Mouse (Mus musculus) natural killer cell, adult 2 months (primary cell): Measurements from ENCODE around the gene Stk17b.
"Not testable (repeated sequence)": the region's sequence is repeated elsewhere in the genome, so short reads cannot be mapped to it uniquely, and the experiment has no call there.

Experiments
- DNase-seq, 2 experiments: peaks; one replicate each; pipeline ENCODE4 v3.0.0; 2022; ENCODE audit warnings: low spot score in 2 of 2

The Stk17b gene

GRCm38 (mm10) chr1:53728489-53729225 is 56.4 kb downstream of the Stk17b start:
- DNase-seq, result no peak

DNA sequence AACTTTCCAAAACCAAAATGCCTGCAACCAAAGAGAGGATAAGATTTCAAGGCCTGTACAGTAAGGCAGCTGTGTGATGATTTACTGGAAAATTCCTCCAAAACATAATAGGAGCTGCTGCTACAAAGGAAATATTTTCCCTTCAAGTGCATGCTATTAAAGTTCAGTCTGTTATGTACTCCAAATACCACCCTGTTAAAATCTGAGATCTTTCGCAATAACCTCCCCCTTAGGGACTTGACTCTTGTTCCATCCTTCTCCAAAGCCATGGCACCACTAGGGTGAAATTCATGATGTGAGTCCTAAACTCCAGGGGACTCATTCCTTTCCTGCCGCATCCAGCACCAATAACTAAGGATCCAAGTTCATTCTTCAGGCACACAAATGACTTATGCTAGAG is 58.1 kb downstream of the Stk17b start:
- no peak for DNase-seq

- no peak for DNase-seq
Measured at GRCm38 (mm10) chr1:53721353-53721752, 63.7 kb downstream of the Stk17b start.

GRCm38 (mm10) chr1:53720601-53721351 is 64.2 kb downstream of the Stk17b start:
- DNase-seq, result no peak

- DNase-seq, result no peak
Measured at GRCm38 (mm10) chr1:53715966-53716515, 69.0 kb downstream of the Stk17b start.

- DNase-seq, result peak; percentile 2 to 28
Measured at GRCm38 (mm10) chr1:53715446-53715845, 69.6 kb downstream of the Stk17b start.

GRCm38 (mm10) chr1:53713383-53713782 is 71.6 kb downstream of the Stk17b start:
- DNase-seq, result not testable (repeated sequence)

- DNase-seq, result no peak
Measured at GRCm38 (mm10) chr1:53711069-53711468, 74.0 kb downstream of the Stk17b start.

DNA sequence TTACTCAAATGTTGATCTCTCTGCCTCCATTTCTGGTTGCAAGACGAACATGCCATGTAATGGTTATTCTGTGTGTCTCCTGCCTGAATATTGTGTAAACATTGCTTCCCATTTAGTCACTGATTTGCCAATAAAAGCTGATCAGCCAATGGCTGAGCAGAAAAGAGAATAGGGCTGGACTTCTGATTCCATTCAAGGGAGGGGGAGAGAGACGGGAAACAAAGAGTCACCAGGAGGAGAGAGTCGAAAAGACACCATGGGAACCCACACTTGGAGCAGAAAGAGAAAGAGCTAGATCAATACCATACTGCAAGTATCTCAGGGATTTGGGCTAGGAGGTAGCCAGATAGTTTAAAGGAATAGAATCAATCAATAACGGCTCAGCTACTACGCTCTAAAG is 75.4 kb downstream of the Stk17b start:
- not testable (repeated sequence) for DNase-seq

DNA sequence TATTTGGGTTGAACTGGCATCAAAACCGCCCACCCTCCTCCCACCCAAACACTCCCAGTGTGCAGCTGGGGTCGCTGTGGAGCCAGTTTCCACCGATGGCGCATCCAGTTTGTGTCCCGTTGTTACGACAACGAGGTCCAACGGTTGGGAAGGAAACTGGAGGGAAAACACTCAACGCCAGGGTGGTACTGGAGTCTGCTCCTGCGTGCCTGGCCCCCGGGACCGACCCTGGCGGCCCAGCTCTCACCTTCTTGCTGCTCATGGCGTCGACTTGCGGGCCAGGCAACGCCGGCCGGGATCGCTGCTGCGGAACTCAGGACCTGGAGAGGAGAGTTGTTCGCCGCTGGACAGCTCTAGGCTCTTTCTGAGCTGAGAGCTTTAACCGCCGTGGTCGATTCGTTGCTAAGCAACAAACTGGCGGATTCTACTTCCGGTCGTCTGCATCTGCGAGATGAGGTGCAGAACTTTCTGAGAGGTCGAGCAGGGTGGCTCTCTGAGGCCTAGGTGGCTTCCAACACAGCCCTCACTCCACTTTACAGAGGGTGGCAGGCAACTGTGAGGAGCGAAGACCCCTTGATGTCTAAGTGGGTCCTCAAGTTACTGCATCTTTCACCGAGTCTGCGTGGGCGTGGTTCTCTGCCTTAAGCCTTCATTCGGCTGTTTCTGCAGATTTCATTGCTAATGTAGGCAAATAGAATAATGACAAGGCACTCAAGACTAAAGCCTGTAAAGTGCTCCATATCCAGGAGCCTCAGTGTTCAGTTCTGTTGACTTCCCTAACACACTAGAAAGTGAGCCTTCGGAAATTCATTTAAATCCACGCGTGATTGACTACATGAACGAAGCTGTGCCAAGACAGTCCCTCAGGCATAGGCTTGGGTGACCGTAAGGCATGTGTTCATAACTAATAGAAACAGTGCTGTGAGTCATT is 78.3 kb downstream of the Stk17b start, which contains the start of gene Dnah7a:
Dnah7a (minus strand) TSS at position 354 of the 931 bp plus-strand sequence.
- peak; percentile 50 to 60 for DNase-seq
